Mouse (Mus musculus): ENCODE results near the gene Creb3l2. TPM values are rescaled to one million over a fixed set of nuclear protein-coding genes. Genes with fewer than 3 reads are reported as not detected.

The Creb3l2 gene
- total RNA-seq (2023), result 5.1 TPM

GRCm38 (mm10) chr6:37442041-37442667, at the start of gene Creb3l2:
Creb3l2 (minus strand) TSS chr6:37442146.

GRCm38 (mm10) chr6:37299562-37300390, 142.2 kb downstream of the Creb3l2 start, which contains the start of gene Dgki:
Dgki (minus strand) TSS chr6:37300184.

Other genes starting within 250 kb of the Creb3l2 start
- 1.7 TPM for gene Dgki, start 142.0 kb downstream of the Creb3l2 start, total RNA-seq (2023)
- not detected for gene Akr1d1, start 88.0 kb upstream of the Creb3l2 start, total RNA-seq (2023)